Mouse (Mus musculus) E14TG2a.4 (cell line): ENCODE measurements at regions not wholly inside any gene's neighbourhood (a gene's known extent, or its start where the extent isn't known, plus 50 kb on each side); places are given as distances from the start of the nearest gene placed in this dataset.

Source experiments
- H3K27me3 ChIP-seq: 2 replicates; pipeline ENCODE4 v1.6.1; 2014; ENCODE audit warnings: low read length, control low read depth; ENCODE audit not compliant: insufficient read depth
- H3K36me3 ChIP-seq: 2 replicates; pipeline ENCODE4 v1.6.1; 2014; ENCODE audit warnings: low read length, control low read depth; ENCODE audit not compliant: insufficient read depth
- H3K4me1 ChIP-seq: replicated peaks from 2 replicates; pipeline ENCODE4 v1.6.1; 2014; ENCODE audit warnings: low read depth, low read length, control low read depth
- H3K4me3 ChIP-seq: replicated peaks from 2 replicates; pipeline ENCODE4 v1.5.1; 2014; ENCODE audit warnings: mild to moderate bottlenecking, low read length
- H3K9me3 ChIP-seq: 2 replicates; pipeline ENCODE4 v1.6.1; 2014; ENCODE audit warnings: low read length, control low read depth
- CTCF ChIP-seq: conservative IDR thresholded peaks from 2 replicates; pipeline ENCODE4 v1.5.1; 2014; ENCODE audit warnings: low read length
- NANOG ChIP-seq: IDR thresholded peaks from 2 replicates; pipeline ENCODE4 v1.6.1; 2014; ENCODE audit warnings: borderline replicate concordance, low read length, mixed read lengths
- POU5F1 ChIP-seq: IDR thresholded peaks from 2 replicates; pipeline ENCODE4 v1.6.1; 2014; ENCODE audit warnings: low read length, borderline replicate concordance

DNA sequence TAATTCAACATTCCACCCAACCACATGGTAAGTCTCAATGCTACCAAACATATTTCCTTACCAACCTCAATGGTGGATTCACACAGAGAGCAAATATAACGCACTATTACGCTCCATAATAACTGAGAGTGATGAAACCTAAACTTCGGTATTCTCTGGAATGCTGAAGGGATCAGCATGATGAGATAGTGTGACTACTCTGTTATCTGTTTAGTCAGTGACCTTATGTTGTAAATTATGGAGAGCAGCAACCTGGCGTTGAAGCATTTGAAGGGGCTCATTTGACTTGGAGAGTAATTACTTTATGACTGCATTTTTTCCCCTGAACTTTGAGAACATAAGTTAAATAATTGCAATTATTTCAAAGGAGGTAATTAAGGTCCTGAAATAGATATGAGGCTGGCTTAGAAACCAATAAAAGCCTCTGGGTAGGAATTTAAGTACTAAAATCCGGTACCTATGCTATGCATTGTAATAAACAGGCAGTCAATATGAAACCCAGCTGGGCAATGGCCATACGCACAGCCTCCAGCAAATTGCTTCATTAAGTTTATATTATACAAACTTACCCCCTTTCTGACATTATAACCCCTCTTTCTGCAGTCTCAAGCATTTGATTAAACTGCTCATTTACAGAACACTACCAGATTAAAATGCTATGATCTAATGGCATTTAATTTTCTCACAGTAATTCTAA lies 1378.9 kb upstream of the Jmjd1c start:
- Histone ChIP-seq H3K36me3 (no peaks in the 10 kb centered on the region), H3K27me3 (no peaks in the 10 kb centered on the region), H3K9me3 (no peaks in the 10 kb centered on the region), H3K4me1 (no peaks in the 10 kb centered on the region), H3K4me3 (no peak overlapping the region)
- no peak for TF ChIP-seq POU5F1
- no peak for TF ChIP-seq NANOG
- TF ChIP-seq CTCF = no peak

GRCm38 (mm10) chr10:65722496-65722895 lies 1373.4 kb upstream of the Jmjd1c start:
- Histone ChIP-seq H3K27me3 (no peaks in the 10 kb centered on the region), H3K36me3 (no peaks in the 10 kb centered on the region), H3K4me3 (no peak overlapping the region), H3K4me1 (no peaks in the 10 kb centered on the region), H3K9me3 (no peaks in the 10 kb centered on the region)
- TF ChIP-seq CTCF (no peak), POU5F1 (no peak), NANOG (no peak)

GRCm38 (mm10) chr10:65769451-65769850 lies 1326.5 kb upstream of the Jmjd1c start:
- TF ChIP-seq NANOG (no peak), CTCF (0 out of 2 replicates have a peak, but pooled peaks have one; percentile 8), POU5F1 (no peak)
- Histone ChIP-seq H3K4me3 (no peak overlapping the region), H3K4me1 (no peaks in the 10 kb centered on the region), H3K36me3 (no peaks in the 10 kb centered on the region), H3K9me3 (no peaks in the 10 kb centered on the region), H3K27me3 (no peaks in the 10 kb centered on the region)

DNA sequence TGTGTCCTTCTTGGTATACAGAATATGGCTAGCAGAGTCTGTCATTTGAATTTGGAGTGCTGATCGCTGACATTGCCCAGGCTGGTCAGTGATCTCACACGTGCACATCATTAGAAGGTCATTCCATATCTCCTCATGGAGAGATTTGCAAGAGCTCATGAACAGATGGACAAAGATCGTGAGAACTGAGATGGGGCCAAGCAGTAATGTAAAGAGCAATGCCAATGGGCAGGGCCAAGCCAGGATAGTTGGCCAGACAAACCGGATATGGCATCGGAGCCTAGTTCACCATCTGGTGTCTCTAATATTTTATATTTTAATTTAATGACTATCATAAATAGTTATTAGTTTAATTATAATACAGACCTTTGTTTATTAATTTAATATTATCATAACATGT lies 1324.0 kb upstream of the Jmjd1c start:
- no peaks in the 10 kb centered on the region for H3K36me3 ChIP-seq
- no peaks in the 10 kb centered on the region for H3K4me1 ChIP-seq
- TF ChIP-seq NANOG (no peak), CTCF (no peak), POU5F1 (no peak)
- H3K4me3 ChIP-seq = no peak overlapping the region
- H3K9me3 ChIP-seq = no peaks in the 10 kb centered on the region
- no peaks in the 10 kb centered on the region for H3K27me3 ChIP-seq

GRCm38 (mm10) chr10:65784994-65785393 lies 1310.9 kb upstream of the Jmjd1c start:
- H3K9me3 ChIP-seq = no peaks in the 10 kb centered on the region
- no peaks in the 10 kb centered on the region for H3K36me3 ChIP-seq
- no peaks in the 10 kb centered on the region for H3K4me1 ChIP-seq
- no peak for TF ChIP-seq CTCF
- TF ChIP-seq POU5F1 = no peak
- no peak for TF ChIP-seq NANOG
- H3K27me3 ChIP-seq = no peaks in the 10 kb centered on the region
- H3K4me3 ChIP-seq = no peak overlapping the region
